ENCODE assay signal across 20 mouse cellular contexts in genomic region chr11:106543006-106543405, GRCm38 (mm10). TPM values are rescaled to one million over a fixed set of nuclear protein-coding genes. Genes with fewer than 3 reads are reported as not detected.
A peak's percentile ranks its signal among the peaks of the same experiment; 100 is the strongest.
DNase-seq lines count a peak whose midpoint lies in the region; ATAC-seq lines count a peak whose summit lies in the region.
"Had no signal": no experiment of that assay in that cellular context is flagged by ENCODE, and none has a peak within 500 bp of the region (broad histone marks: within the 10 kb centered on the region; RNA-seq: fewer than 3 reads in every experiment).

No protein-coding gene starts in this region.

- ATAC-seq in megakaryocyte, adult 5-6 weeks (ENCODE audit: poor library complexity, severe bottlenecking) = no peak
- peak; percentile 29; the same call in 1 of the 2 replicates for ATAC-seq in liver, embryonic 13.5 days (ENCODE audit: low read depth)
- ATAC-seq in liver, embryonic 15.5 days (ENCODE audit: insufficient read depth) = peak; percentile 40; the same call in 1 of the 2 replicates
- no peak for ATAC-seq in forebrain, embryonic 12.5 days (ENCODE audit: low FRiP score)
- ATAC-seq: forebrain, embryonic 15.5 days had no signal

- peaks cover 93% of the 10 kb centered on the region for H3K4me1 ChIP-seq in megakaryocyte, embryonic 14.5 days
- peaks cover 22% of the 10 kb centered on the region; the same call in 1 of the 2 replicates for H3K4me1 ChIP-seq in liver, embryonic 13.5 days (replicated peaks)
- peaks cover 12% of the 10 kb centered on the region for H3K4me1 ChIP-seq in liver, embryonic 15.5 days (replicated peaks)
- H3K4me1 ChIP-seq in forebrain, embryonic 12.5 days = no peaks in the 10 kb centered on the region
- H3K4me1 ChIP-seq: embryonic facial prominence, embryonic 12.5 days; forebrain, embryonic 15.5 days; hindbrain, embryonic 12.5 days had no signal

- H3K36me3 ChIP-seq in megakaryocyte, embryonic 14.5 days (replicated peaks; ENCODE audit: low read length) = peaks cover 89% of the 10 kb centered on the region
- H3K36me3 ChIP-seq in liver, embryonic 13.5 days = peaks cover 61% of the 10 kb centered on the region
- peaks cover 55% of the 10 kb centered on the region for H3K36me3 ChIP-seq in liver, embryonic 15.5 days (replicated peaks)
- peaks cover 20% of the 10 kb centered on the region; the same call in 1 of the 2 replicates for H3K36me3 ChIP-seq in forebrain, embryonic 12.5 days (replicated peaks)

- 81% methylated on average over 13 of the region's 13 CpGs for WGBS in liver, embryonic 13.5 days (ENCODE audit: insufficient replicate concordance)
- 74% methylated on average over 13 of the region's 13 CpGs for WGBS in liver, embryonic 15.5 days (ENCODE audit: insufficient replicate concordance)
- WGBS in forebrain, embryonic 12.5 days = 93% methylated on average over 13 of the region's 13 CpGs

- no peak overlapping the region for H3K4me2 ChIP-seq in liver, embryonic 13.5 days
- no peak overlapping the region for H3K4me2 ChIP-seq in liver, embryonic 15.5 days
- H3K4me2 ChIP-seq in forebrain, embryonic 12.5 days = no peak overlapping the region
- H3K4me2 ChIP-seq: embryonic facial prominence, embryonic 12.5 days; embryonic facial prominence, embryonic 15.5 days; forebrain, embryonic 15.5 days; heart, embryonic 11.5 days; hindbrain, embryonic 12.5 days; hindbrain, embryonic 15.5 days had no signal

- DNase-seq in liver, embryonic 13.5 days = no peak
- no peak for DNase-seq in frontal cortex, postnatal 25 days (ENCODE audit: low spot score in 2 of 2)
- DNase-seq: adrenal gland, adult 2 months; adrenal gland, postnatal 14 days; cerebellum, adult 11 months; cerebellum, adult 2 months; cerebellum, adult 9-11 months; cerebellum, postnatal 25 days; gastrocnemius, adult 2 months; gastrocnemius, postnatal 14 days had no signal

- no peak overlapping the region for H3K9ac ChIP-seq in liver, embryonic 13.5 days
- no peak overlapping the region for H3K9ac ChIP-seq in liver, embryonic 15.5 days
- no peak overlapping the region for H3K9ac ChIP-seq in forebrain, embryonic 12.5 days
- H3K9ac ChIP-seq: embryonic facial prominence, embryonic 12.5 days; embryonic facial prominence, embryonic 15.5 days; forebrain, embryonic 15.5 days; hindbrain, embryonic 12.5 days; hindbrain, embryonic 15.5 days had no signal

- no peaks in the 10 kb centered on the region for H3K9me3 ChIP-seq in megakaryocyte, embryonic 14.5 days
- no peaks in the 10 kb centered on the region for H3K9me3 ChIP-seq in liver, embryonic 13.5 days (replicated peaks)
- H3K9me3 ChIP-seq in liver, embryonic 15.5 days (replicated peaks) = no peaks in the 10 kb centered on the region
- H3K9me3 ChIP-seq in forebrain, embryonic 12.5 days = no peaks in the 10 kb centered on the region
- H3K9me3 ChIP-seq: embryonic facial prominence, embryonic 12.5 days; embryonic facial prominence, embryonic 15.5 days; forebrain, embryonic 15.5 days; hindbrain, embryonic 12.5 days; hindbrain, embryonic 15.5 days had no signal

- no peaks in the 10 kb centered on the region for H3K27me3 ChIP-seq in megakaryocyte, embryonic 14.5 days (replicated peaks)
- H3K27me3 ChIP-seq in liver, embryonic 13.5 days = no peaks in the 10 kb centered on the region
- no peaks in the 10 kb centered on the region for H3K27me3 ChIP-seq in liver, embryonic 15.5 days
- no peaks in the 10 kb centered on the region for H3K27me3 ChIP-seq in forebrain, embryonic 12.5 days
- H3K27me3 ChIP-seq: embryonic facial prominence, embryonic 12.5 days; embryonic facial prominence, embryonic 15.5 days; forebrain, embryonic 15.5 days; hindbrain, embryonic 12.5 days; hindbrain, embryonic 15.5 days had no signal

- H3K4me3 ChIP-seq in megakaryocyte, embryonic 14.5 days (replicated peaks) = peak overlapping the region; percentile 28
- H3K4me3 ChIP-seq in liver, embryonic 13.5 days (replicated peaks) = no peak overlapping the region
- H3K4me3 ChIP-seq in liver, embryonic 15.5 days (replicated peaks) = no peak overlapping the region
- no peak overlapping the region for H3K4me3 ChIP-seq in forebrain, embryonic 12.5 days (replicated peaks)
- H3K4me3 ChIP-seq: embryonic facial prominence, embryonic 12.5 days; embryonic facial prominence, embryonic 15.5 days; forebrain, embryonic 15.5 days; gastrocnemius, adult 2 months; hindbrain, embryonic 12.5 days; hindbrain, embryonic 15.5 days had no signal

- H3K27ac ChIP-seq in liver, embryonic 13.5 days = no peak overlapping the region
- H3K27ac ChIP-seq in liver, embryonic 15.5 days (replicated peaks) = no peak overlapping the region
- H3K27ac ChIP-seq in forebrain, embryonic 12.5 days = no peak overlapping the region
- H3K27ac ChIP-seq: embryonic facial prominence, embryonic 12.5 days; embryonic facial prominence, embryonic 15.5 days; forebrain, embryonic 15.5 days; gastrocnemius, adult 2 months; hindbrain, embryonic 12.5 days; hindbrain, embryonic 15.5 days had no signal

RNA-seq across cellular contexts. Expression of gene Ern1, which starts 55.4 kb away (rescaled TPM):
- polyA plus RNA-seq in megakaryocyte, embryonic 14.5 days (2012; ENCODE audit: insufficient read depth, low replicate concordance) = 0.86 and 3.0 TPM in 2 replicates
- total RNA-seq in megakaryocyte, adult 5-6 weeks (2015) = 37.9 and 43.1 TPM in 2 replicates
- 28.8 and 35.0 TPM in 2 replicates for total RNA-seq in megakaryocyte, adult 5-6 weeks (2017)
- polyA plus RNA-seq in liver, embryonic 13.5 days (2015; fragmentation: Nextera tagmentation; extraction: Ambion mirVana) = 3.9 and 4.4 TPM in 2 replicates
- polyA plus RNA-seq in liver, embryonic 15.5 days (2015; fragmentation: Nextera tagmentation; extraction: Ambion mirVana) = 4.1 and 5.8 TPM in 2 replicates
- polyA plus RNA-seq in forebrain, embryonic 12.5 days (2016; fragmentation: Nextera tagmentation; extraction: Ambion mirVana) = 6.6 and 8.6 TPM in 2 replicates

Comparison
In these comparisons a context has a peak if more than half of its experiments do, and no peak if none do; other contexts are left out.
1. ATAC-seq: peak in liver, embryonic 13.5 days (single experiment) and liver, embryonic 15.5 days (single experiment); none in megakaryocyte, adult 5-6 weeks (single experiment) and forebrain, embryonic 12.5 days (single experiment).